Mouse (Mus musculus): Measurements from ENCODE around the gene Anapc7. TPM values are rescaled to one million over a fixed set of nuclear protein-coding genes. Genes with fewer than 3 reads are reported as not detected.
"Not testable (repeated sequence)": the region's sequence is repeated elsewhere in the genome, so short reads cannot be mapped to it uniquely, and the experiment has no call there.

The Anapc7 gene
- polyA plus RNA-seq, 1 experiment from 2014 or later = 58.0 TPM

DNA sequence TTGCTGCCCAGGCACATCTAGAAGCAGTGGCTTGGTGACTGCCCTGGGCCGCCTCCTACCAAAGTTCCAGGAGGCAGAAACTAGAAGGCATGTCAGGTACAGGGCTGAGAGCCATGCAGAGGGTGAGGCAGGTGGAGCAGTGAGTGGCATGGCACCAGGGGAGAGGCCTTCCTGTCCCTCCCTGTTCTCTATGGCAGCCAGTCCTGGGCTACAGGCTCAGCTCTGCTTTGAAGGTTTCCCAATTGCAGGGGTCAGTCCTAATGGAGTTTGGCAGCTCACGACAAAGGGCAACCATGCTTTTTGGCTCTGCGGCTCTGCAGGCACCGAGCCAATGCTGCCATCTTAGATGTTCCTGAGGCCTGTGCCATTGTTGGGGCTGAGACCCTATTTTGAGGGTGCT is 32.9 kb downstream of the Anapc7 start:
- WGBS = 91% methylated on average over 4 of the region's 4 CpGs
- no peaks in the 10 kb centered on the region for H3K27me3 ChIP-seq
- peaks cover 70% of the 10 kb centered on the region for H3K36me3 ChIP-seq

DNA sequence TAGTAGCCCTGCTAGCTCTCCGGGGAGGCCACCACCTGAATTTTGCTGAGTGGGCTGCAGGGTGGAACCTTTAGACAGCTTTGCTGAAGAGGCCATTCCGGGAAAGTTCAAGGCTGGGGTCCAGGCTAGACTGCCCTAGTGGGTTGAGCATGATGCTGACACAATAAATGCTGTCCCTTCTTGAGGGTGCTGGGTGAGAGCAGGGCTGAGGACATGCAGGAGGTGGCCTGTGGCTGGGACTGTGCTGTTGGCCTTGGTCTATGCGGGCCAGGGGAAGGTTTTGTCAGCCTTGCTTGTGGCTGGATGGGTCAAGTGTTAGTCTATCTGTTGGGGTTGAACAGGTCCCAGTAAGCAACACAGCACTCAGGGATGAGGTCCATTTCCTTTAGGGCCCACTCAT is 33.4 kb downstream of the Anapc7 start:
- no peak overlapping the region for H3K4me2 ChIP-seq (replicated peaks)
- WGBS = 90% methylated on average over 3 of the region's 3 CpGs
- ATAC-seq (ENCODE audit: insufficient number of reproducible peaks, insufficient read depth, low FRiP score, low TSS enrichment) = no peak
- H3K27ac ChIP-seq = no peak overlapping the region
- H3K4me1 ChIP-seq = no peaks in the 10 kb centered on the region
- H3K4me3 ChIP-seq = no peak overlapping the region
- H3K9me3 ChIP-seq = no peaks in the 10 kb centered on the region
- no peak overlapping the region for H3K9ac ChIP-seq
- peaks cover 75% of the 10 kb centered on the region for H3K36me3 ChIP-seq
- no peaks in the 10 kb centered on the region for H3K27me3 ChIP-seq

More for the DNA sequence above, 32.9 kb downstream of the Anapc7 start:
- Histone ChIP-seq H3K4me1 (no peaks in the 10 kb centered on the region), H3K4me2 (replicated peaks) (no peak overlapping the region), H3K9ac (no peak overlapping the region), H3K9me3 (no peaks in the 10 kb centered on the region), H3K4me3 (no peak overlapping the region), H3K27ac (no peak overlapping the region)
- ATAC-seq (ENCODE audit: insufficient number of reproducible peaks, insufficient read depth, low FRiP score, low TSS enrichment) = no peak

DNA sequence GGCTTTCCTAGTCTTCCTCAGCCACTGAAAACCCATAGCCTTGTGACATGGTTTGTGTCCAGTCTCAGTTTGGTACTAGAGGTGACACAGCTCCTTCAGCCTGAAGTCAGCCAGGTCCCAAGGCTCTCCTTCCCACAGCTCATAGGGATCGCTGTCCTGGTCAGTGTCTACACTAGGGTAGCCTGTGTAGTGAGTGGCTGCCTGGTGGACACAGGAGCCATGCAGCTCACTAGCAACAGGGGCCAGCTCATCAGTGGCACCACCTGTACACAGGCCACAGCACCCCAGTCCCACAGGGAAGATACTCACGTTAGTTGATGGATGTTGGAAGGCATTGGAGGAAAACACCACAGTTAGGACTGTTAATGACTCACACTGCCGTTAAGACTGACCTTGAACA is 34.1 kb downstream of the Anapc7 start:
- ATAC-seq (ENCODE audit: insufficient number of reproducible peaks, insufficient read depth, low FRiP score, low TSS enrichment) = no peak
- 93% methylated on average over 3 of the region's 3 CpGs for WGBS
- Histone ChIP-seq H3K4me2 (replicated peaks) (no peak overlapping the region), H3K9ac (no peak overlapping the region), H3K27me3 (no peaks in the 10 kb centered on the region), H3K36me3 (peaks cover 82% of the 10 kb centered on the region), H3K27ac (no peak overlapping the region), H3K4me3 (no peak overlapping the region), H3K4me1 (no peaks in the 10 kb centered on the region), H3K9me3 (no peaks in the 10 kb centered on the region)

DNA sequence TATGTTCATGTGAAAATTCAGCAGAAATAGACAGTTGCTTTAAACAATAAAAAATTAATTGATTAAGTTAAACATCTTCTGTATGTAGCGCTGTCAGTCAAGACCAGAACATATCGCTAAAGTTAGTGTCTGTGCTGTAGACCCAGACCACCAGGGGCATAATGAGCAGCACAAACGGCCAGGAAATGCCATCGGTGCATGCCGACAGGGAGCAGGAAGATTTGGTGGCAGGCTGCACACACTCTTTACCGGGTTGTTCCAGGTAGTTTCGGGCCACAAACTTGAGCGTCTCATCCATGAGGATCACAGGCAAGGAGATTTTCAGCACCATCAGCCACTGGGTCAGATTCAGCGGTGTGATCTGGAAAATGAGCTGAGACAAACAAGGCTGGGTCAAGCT is 35.6 kb downstream of the Anapc7 start:
- not testable (repeated sequence) for H3K9ac ChIP-seq; H3K27me3 ChIP-seq; H3K27ac ChIP-seq; ATAC-seq (ENCODE audit: insufficient number of reproducible peaks, insufficient read depth, low FRiP score, low TSS enrichment); H3K4me2 ChIP-seq (replicated peaks); H3K9me3 ChIP-seq; H3K4me1 ChIP-seq; H3K4me3 ChIP-seq
- H3K36me3 ChIP-seq = peaks cover 96% of the 10 kb centered on the region
- 83% methylated on average over 9 of the region's 9 CpGs for WGBS

DNA sequence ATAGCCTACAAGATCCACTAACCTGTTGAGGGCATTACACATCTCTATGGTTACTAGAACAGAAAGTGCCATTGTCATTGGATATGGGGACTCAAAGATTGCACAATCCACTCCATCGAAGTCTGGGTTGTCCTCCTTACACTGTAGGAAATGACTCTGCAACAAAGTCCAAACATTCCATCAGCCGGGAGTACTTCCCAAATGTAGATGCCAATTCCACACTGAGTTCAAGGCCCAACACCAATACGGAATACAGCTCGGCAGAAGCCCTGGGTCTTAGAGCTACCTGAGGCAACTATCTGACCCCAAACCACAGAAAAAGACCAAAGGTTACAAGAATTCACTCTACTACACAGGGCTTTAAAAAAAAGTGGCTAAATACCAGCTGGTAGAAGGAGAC is 36.6 kb downstream of the Anapc7 start:
- Histone ChIP-seq H3K4me2 (replicated peaks) (no peak overlapping the region), H3K4me3 (no peak overlapping the region), H3K9ac (no peak overlapping the region), H3K27ac (no peak overlapping the region), H3K27me3 (no peaks in the 10 kb centered on the region), H3K4me1 (no peaks in the 10 kb centered on the region), H3K9me3 (no peaks in the 10 kb centered on the region), H3K36me3 (peaks cover 96% of the 10 kb centered on the region)
- 91% methylated on average over 4 of the region's 4 CpGs for WGBS
- ATAC-seq (ENCODE audit: insufficient number of reproducible peaks, insufficient read depth, low FRiP score, low TSS enrichment) = no peak

DNA sequence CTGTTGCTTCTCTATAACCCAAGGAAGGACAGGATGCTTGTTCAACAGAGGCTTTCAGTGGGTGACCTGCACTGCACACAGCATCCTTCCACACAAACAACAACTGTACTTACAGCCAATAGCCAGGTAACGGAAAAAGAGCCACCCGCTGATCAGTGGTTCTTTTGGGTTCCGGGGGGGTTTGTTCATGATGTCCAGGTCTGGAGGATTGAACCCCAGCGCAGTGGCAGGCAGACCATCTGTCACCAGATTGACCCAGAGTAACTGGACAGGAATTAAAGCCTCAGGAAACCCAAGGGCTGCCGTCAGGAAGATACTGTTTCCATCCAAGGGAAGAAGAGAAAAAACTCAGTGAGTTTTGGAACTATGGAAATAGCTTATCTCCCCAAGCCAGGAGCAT is 37.8 kb downstream of the Anapc7 start:
- ATAC-seq (ENCODE audit: insufficient number of reproducible peaks, insufficient read depth, low FRiP score, low TSS enrichment) = no peak
- Histone ChIP-seq H3K4me2 (replicated peaks) (no peak overlapping the region), H3K4me3 (no peak overlapping the region), H3K9ac (no peak overlapping the region), H3K27ac (no peak overlapping the region), H3K27me3 (no peaks in the 10 kb centered on the region), H3K36me3 (peaks cover 96% of the 10 kb centered on the region), H3K4me1 (no peaks in the 10 kb centered on the region), H3K9me3 (no peaks in the 10 kb centered on the region)
- 99% methylated on average over 5 of the region's 5 CpGs for WGBS

DNA sequence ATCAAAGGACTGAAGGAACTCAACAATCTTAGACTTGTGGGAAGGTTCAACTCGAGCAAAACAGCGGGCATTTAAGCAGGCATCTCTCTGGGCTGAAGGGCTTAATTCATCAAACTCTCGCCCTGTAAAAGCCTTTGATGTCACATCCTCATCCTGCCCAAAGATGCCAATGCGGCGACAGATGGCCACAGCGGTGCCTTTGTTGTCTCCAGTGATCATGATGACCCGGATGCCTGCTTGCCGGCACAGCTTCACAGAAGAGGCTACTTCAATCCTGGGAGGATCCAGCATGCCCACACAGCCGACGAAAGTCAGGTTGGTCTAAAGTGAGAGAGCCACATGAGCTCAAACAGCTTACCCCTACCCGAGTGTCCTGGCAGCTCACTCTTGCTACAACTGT is 39.2 kb downstream of the Anapc7 start:
- Histone ChIP-seq H3K27me3 (no peaks in the 10 kb centered on the region), H3K9me3 (no peaks in the 10 kb centered on the region), H3K27ac (no peak overlapping the region), H3K36me3 (peaks cover 96% of the 10 kb centered on the region), H3K9ac (no peak overlapping the region), H3K4me1 (no peaks in the 10 kb centered on the region), H3K4me2 (replicated peaks) (no peak overlapping the region), H3K4me3 (no peak overlapping the region)
- 87% methylated on average over 11 of the region's 11 CpGs for WGBS
- ATAC-seq (ENCODE audit: insufficient number of reproducible peaks, insufficient read depth, low FRiP score, low TSS enrichment) = no peak

DNA sequence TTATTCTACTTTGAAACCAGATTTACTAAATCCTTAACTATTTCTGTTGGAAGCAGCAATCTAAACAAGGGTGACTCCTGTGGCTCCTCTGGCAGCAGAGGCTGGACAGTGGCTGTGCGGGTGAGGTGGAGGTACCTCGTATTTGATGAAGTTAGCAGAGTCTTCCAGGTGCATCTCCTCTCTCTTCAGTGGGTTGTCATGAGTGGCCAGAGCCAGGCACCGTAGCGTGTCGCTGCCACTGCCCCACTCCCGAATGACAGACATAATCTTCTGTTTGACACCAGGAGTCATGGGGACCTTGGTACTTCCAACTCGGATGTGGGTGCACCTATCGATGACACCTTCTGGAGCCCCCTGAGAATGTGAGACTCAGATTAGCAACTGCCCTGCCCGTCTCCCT is 39.9 kb downstream of the Anapc7 start:
- H3K4me2 ChIP-seq (replicated peaks) = no peak overlapping the region
- H3K36me3 ChIP-seq = peaks cover 98% of the 10 kb centered on the region
- H3K4me3 ChIP-seq = no peak overlapping the region
- no peak overlapping the region for H3K9ac ChIP-seq
- ATAC-seq (ENCODE audit: insufficient number of reproducible peaks, insufficient read depth, low FRiP score, low TSS enrichment) = no peak
- H3K4me1 ChIP-seq = no peaks in the 10 kb centered on the region
- no peaks in the 10 kb centered on the region for H3K9me3 ChIP-seq
- WGBS = 93% methylated on average over 9 of the region's 9 CpGs
- H3K27ac ChIP-seq = no peak overlapping the region
- H3K27me3 ChIP-seq = no peaks in the 10 kb centered on the region

DNA sequence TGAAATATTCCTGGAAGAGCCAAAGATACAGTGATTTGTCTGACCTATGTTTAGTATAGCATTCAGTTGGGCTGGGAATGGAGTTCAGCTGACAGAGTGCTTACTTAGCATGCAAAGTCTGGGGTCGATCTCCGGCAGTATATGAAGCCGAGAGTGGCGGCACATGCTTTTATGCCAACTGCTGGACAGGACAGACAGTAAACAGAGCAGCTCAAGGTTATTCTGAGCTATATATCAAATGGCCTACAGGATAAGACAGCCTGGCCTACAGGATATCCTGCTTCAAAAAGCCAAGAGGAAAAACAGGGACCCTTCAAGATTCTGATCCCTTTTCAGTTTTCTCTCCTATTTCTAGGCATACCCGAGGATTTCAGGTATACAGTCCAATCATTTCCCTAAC is 50.2 kb downstream of the Anapc7 start:
- Histone ChIP-seq H3K27me3 (no peaks in the 10 kb centered on the region), H3K9me3 (no peaks in the 10 kb centered on the region), H3K4me3 (no peak overlapping the region), H3K27ac (no peak overlapping the region), H3K4me2 (replicated peaks) (no peak overlapping the region), H3K9ac (no peak overlapping the region), H3K4me1 (no peaks in the 10 kb centered on the region), H3K36me3 (peaks cover 68% of the 10 kb centered on the region)
- no peak for ATAC-seq (ENCODE audit: insufficient number of reproducible peaks, insufficient read depth, low FRiP score, low TSS enrichment)
- WGBS = 93% methylated on average over 5 of the region's 5 CpGs

DNA sequence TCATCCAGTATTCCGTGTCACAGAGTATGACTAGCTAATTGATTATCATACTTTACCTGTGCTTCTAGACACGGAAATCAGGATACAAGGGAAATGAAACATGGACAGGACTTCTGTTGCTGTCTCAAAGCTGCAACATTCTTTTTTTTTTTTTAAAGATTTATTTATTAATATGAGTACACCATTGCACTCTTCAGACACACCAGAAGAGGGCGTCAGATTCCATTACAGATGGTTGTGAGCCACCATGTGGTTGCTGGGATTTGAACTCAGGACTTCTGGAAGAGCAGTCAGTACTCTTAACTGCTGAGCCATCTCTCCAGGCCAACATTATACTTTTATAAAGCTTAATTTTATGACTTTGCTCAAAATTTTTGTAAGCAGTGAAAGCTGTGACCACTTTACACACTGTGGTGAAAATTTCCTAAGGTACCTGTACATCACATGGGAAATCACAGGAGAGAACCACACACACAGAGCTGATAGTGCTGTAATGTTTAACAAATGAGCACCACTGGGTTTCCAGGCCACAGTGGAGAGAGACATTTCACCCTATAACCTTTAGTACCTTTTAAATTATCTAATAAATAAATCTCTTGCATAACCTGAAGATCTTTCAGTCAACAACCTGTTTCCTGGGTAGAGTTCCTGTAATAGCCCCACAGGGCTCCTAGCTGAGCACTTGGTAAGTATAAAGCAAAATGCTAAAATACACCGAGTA is 53.3 kb downstream of the Anapc7 start:
- Histone ChIP-seq H3K4me2 (replicated peaks) (no peak overlapping the region), H3K4me1 (no peaks in the 10 kb centered on the region), H3K27ac (no peak overlapping the region), H3K36me3 (peaks cover 56% of the 10 kb centered on the region), H3K27me3 (no peaks in the 10 kb centered on the region), H3K4me3 (no peak overlapping the region), H3K9ac (no peak overlapping the region), H3K9me3 (no peaks in the 10 kb centered on the region)
- no peak for ATAC-seq (ENCODE audit: insufficient number of reproducible peaks, insufficient read depth, low FRiP score, low TSS enrichment)
- 83% methylated on average over 4 of the region's 4 CpGs for WGBS

DNA sequence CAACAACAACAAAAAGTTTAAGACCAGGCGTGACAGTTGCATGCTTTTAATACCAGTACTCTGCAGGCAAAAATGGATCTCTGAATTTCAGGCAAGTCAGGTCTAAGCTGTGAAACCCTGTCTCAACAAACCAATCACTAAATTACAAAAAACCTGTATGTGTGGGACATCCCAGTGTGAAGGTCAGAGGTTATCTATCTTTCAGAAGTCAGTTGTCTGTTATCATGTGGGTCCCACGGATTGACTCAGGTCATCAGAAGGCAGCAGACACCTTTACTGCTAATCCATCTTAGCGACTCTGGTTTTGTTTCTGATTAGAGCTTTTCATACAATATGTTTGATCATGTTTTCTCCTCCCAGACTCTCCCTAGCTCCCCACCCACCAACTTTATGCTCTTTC is 54.6 kb downstream of the Anapc7 start:
- no peaks in the 10 kb centered on the region for H3K9me3 ChIP-seq
- no peak overlapping the region for H3K4me2 ChIP-seq (replicated peaks)
- no peak for ATAC-seq (ENCODE audit: insufficient number of reproducible peaks, insufficient read depth, low FRiP score, low TSS enrichment)
- H3K27me3 ChIP-seq = no peaks in the 10 kb centered on the region
- H3K4me1 ChIP-seq = no peaks in the 10 kb centered on the region
- 84% methylated on average over 3 of the region's 3 CpGs for WGBS
- H3K4me3 ChIP-seq = no peak overlapping the region
- H3K36me3 ChIP-seq = peaks cover 52% of the 10 kb centered on the region
- H3K27ac ChIP-seq = no peak overlapping the region
- no peak overlapping the region for H3K9ac ChIP-seq

DNA sequence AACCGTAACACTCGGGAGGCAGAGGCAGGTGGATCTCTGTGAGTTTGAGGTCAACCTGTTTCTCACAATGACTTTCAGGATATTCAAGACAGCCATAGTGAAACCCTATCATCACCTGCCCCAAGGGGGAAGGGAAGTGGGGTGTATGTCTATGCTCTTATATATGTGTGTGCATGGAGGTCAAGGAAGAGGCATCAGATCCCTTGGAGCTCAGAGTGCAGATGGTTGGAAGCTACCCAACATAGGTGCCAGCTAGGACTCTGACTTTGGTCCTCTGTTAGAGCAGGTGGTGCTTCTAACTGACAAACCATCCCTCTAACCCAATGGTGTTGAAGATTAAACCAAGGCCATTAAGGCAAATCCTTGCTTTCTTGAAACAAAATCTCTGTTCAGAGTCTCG is 56.0 kb downstream of the Anapc7 start:
- no peaks in the 10 kb centered on the region for H3K27me3 ChIP-seq
- no peak overlapping the region for H3K4me2 ChIP-seq (replicated peaks)
- H3K4me1 ChIP-seq = no peaks in the 10 kb centered on the region
- H3K4me3 ChIP-seq = no peak overlapping the region
- no peak overlapping the region for H3K9ac ChIP-seq
- no peak for ATAC-seq (ENCODE audit: insufficient number of reproducible peaks, insufficient read depth, low FRiP score, low TSS enrichment)
- H3K36me3 ChIP-seq = peaks cover 50% of the 10 kb centered on the region
- 92% methylated on average over 3 of the region's 3 CpGs for WGBS
- H3K9me3 ChIP-seq = no peaks in the 10 kb centered on the region
- H3K27ac ChIP-seq = no peak overlapping the region

DNA sequence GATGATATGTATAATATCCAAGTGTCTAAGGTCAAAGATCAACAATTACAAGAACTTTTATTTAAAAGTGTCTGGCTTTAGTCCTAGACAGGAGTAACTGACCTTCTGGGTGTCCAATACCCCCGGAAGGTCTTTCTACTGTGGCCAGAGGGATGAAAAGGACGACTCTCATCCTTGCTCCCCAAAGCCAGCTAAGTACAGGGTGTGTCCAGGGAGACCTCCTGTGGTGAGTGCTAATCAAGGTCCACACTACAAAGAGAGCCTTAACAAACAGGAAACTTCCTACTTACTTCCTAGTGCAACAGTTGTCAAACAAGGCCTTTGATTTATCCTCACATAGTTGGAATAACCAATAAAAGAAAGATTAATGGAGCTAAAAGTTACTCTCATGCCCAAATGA is 57.6 kb downstream of the Anapc7 start:
- Histone ChIP-seq H3K9ac (no peak overlapping the region), H3K27me3 (no peaks in the 10 kb centered on the region), H3K9me3 (no peaks in the 10 kb centered on the region), H3K4me1 (no peaks in the 10 kb centered on the region), H3K27ac (no peak overlapping the region), H3K36me3 (peaks cover 48% of the 10 kb centered on the region), H3K4me2 (replicated peaks) (no peak overlapping the region), H3K4me3 (no peak overlapping the region)
- WGBS = 70% methylated on average over 2 of the region's 2 CpGs
- no peak for ATAC-seq (ENCODE audit: insufficient number of reproducible peaks, insufficient read depth, low FRiP score, low TSS enrichment)
